Mouse (Mus musculus): ENCODE measurements around the gene Arhgef1. TPM values are rescaled to one million over a fixed set of nuclear protein-coding genes. Genes with fewer than 3 reads are reported as not detected.

The Arhgef1 gene
- total and polyA plus RNA-seq, 3 experiments: 17.8 to 128 (median 37.8) TPM

DNA sequence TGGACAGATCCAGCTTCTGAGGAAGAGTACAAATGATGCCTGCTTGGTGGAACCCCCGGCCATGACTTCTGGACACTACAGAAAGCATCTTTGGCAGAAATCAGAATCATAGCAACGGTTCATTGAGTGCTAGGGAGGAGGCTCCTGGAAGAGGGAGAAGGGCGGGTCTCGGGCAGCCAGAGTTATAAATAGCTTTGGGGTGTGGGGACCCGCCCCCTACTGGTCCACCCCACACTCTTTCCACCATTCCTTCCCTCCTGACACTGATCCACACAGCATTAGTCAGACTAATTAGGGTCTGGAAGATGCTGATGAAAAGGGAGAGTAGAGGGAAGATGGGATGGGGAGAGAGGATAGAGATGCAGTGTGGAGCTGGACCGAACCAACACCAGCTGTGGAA lies 3.8 kb downstream of the Arhgef1 start:
- peaks cover 39 to 63% of the 10 kb centered on the region in 2 experiments for H3K36me3 ChIP-seq (replicated peaks in 1 of 2; ENCODE audit: control insufficient read depth in 1 of 2, insufficient read depth in 1 of 2, low read length in 1 of 2)
- H3K27ac ChIP-seq (ENCODE audit: insufficient read depth, low read depth): no peak overlapping the region
- dilution Hi-C loops (cut with MboI; ENCODE audit: extremely low pct_ligation_motif_present, extremely low pct_unique_long_range_greater_than_20kb, low sequenced_read_pairs): no loop called here
- DNase-seq (ENCODE audit: extremely low read depth): no peak
- H3K79me2 ChIP-seq (replicated peaks; ENCODE audit: control insufficient read depth, extremely low read depth, insufficient read depth, poor library complexity, severe bottlenecking): peaks cover 34% of the 10 kb centered on the region
- no peak overlapping the region for H3K4me3 ChIP-seq (replicated peaks in 1 of 3; ENCODE audit: low read depth in 2 of 3, low read length in 2 of 3, poor library complexity in 1 of 3)
- H3K27me3 ChIP-seq (replicated peaks): no peaks in the 10 kb centered on the region
- H3K9me3 ChIP-seq (replicated peaks; ENCODE audit: low read length): no peaks in the 10 kb centered on the region
- in situ Hi-C loops (cut with MboI; ENCODE audit: low pct_ligation_motif_present, low pct_unique_long_range_greater_than_20kb, low sequenced_read_pairs): loop anchor here (10.0 kb wide), 1 partner anchor 52 kb away; no protein-coding TSS in a partner anchor
- no peak overlapping the region for H3K4me2 ChIP-seq (ENCODE audit: insufficient read depth, low read depth, poor library complexity, severe bottlenecking)
- H3K4me1 ChIP-seq (ENCODE audit: control insufficient read depth in 1 of 2, insufficient read depth in 2 of 2): peaks cover 16 to 37% of the 10 kb centered on the region in 2 experiments
- no peak for TF ChIP-seq CTCF (conservative IDR thresholded peaks at IDR 0.05 in 1 of 2, IDR thresholded peaks at IDR 0.05 in 1 of 2; ENCODE audit: low read depth in 2 of 2, low read length in 2 of 2)
- TF ChIP-seq KAT2A (IDR thresholded peaks at IDR 0.05; ENCODE audit: insufficient replicate concordance, low read length): no peak
- no peak for TF ChIP-seq ZMIZ1 (IDR thresholded peaks at IDR 0.05; ENCODE audit: low read depth, low read length)
- TF ChIP-seq ZNF384 (IDR thresholded peaks at IDR 0.05; ENCODE audit: low read depth, low read length): no peak
- no peak for TF ChIP-seq MYC (IDR thresholded peaks at IDR 0.05; ENCODE audit: low read depth, low read length)
- TF ChIP-seq USF2 (conservative IDR thresholded peaks at IDR 0.05; ENCODE audit: low read depth, low read length): no peak
- no peak for TF ChIP-seq MEF2A (IDR thresholded peaks at IDR 0.05; ENCODE audit: borderline replicate concordance, low read depth, low read length)
- TF ChIP-seq POLR2A (IDR thresholded peaks at IDR 0.05; ENCODE audit: low read depth, low read length): no peak
- no peak for TF ChIP-seq UBTF (IDR thresholded peaks at IDR 0.05; ENCODE audit: low read depth, low read length)
- no peak for TF ChIP-seq JUN (IDR thresholded peaks at IDR 0.05; ENCODE audit: insufficient read depth, low read depth, low read length)
- TF ChIP-seq CHD2 (IDR thresholded peaks at IDR 0.05; ENCODE audit: low read length): no peak
- no peak for TF ChIP-seq BHLHE40 (IDR thresholded peaks at IDR 0.05; ENCODE audit: low read depth, low read length)
- TF ChIP-seq IRF4 (IDR thresholded peaks at IDR 0.05; ENCODE audit: low read depth, low read length): no peak
- TF ChIP-seq GABPA (IDR thresholded peaks at IDR 0.05; ENCODE audit: insufficient replicate concordance, low read depth, low read length): no peak
- TF ChIP-seq EP300 (IDR thresholded peaks at IDR 0.05; ENCODE audit: low read length): no peak
- TF ChIP-seq MAZ (IDR thresholded peaks at IDR 0.05; ENCODE audit: low read depth, low read length): no peak
- TF ChIP-seq RCOR1 (conservative IDR thresholded peaks at IDR 0.05; ENCODE audit: low read depth, low read length): no peak
- TF ChIP-seq ZKSCAN1 (IDR thresholded peaks at IDR 0.05; ENCODE audit: borderline replicate concordance, low read depth, low read length): no peak
- no peak for TF ChIP-seq RAD21 (IDR thresholded peaks at IDR 0.05; ENCODE audit: low read depth, low read length)
- TF ChIP-seq CHD1 (IDR thresholded peaks at IDR 0.05; ENCODE audit: low read depth, low read length): no peak
- no peak overlapping the region for H3K9ac ChIP-seq (ENCODE audit: insufficient read depth, low read depth)

DNA sequence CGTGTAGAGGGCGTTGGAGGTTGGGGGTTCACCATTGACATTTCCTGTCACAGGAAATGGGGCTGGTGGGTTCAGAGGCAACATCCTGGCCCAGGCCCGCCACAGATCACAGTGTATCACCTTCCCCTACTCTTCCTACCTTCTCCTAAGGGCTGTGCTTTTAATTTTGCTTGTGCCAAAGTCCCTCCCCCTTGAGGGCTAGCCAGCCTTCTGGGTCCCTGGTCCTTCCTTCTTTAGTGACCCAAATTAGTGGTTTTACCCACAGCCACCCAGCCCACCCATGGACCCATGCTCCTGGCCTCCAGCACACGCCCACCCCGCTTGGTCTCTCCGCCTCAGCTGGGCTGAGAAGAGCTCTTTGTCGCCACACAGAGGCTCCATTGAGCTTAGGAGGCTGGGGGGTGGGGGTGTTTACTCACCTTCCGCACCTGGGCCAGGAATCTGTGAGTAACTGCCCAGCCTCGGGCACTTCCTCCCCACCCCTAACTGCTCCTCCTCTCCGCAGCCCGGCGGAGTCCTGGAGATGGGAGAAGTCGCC lies 4.6 kb downstream of the Arhgef1 start:
- Histone ChIP-seq H3K27ac (ENCODE audit: insufficient read depth, low read depth) (no peak overlapping the region), H3K36me3 (replicated peaks in 1 of 2; ENCODE audit: control insufficient read depth in 1 of 2, insufficient read depth in 1 of 2, low read length in 1 of 2) (peaks cover 45 to 70% of the 10 kb centered on the region in 2 experiments), H3K4me2 (ENCODE audit: insufficient read depth, low read depth, poor library complexity, severe bottlenecking) (no peak overlapping the region), H3K27me3 (replicated peaks) (no peaks in the 10 kb centered on the region), H3K79me2 (replicated peaks; ENCODE audit: control insufficient read depth, extremely low read depth, insufficient read depth, poor library complexity, severe bottlenecking) (peaks cover 34% of the 10 kb centered on the region), H3K4me1 (ENCODE audit: control insufficient read depth in 1 of 2, insufficient read depth in 2 of 2) (peaks cover 16 to 31% of the 10 kb centered on the region in 2 experiments), H3K4me3 (replicated peaks in 1 of 3; ENCODE audit: low read depth in 2 of 3, low read length in 2 of 3, poor library complexity in 1 of 3) (no peak overlapping the region), H3K9ac (ENCODE audit: insufficient read depth, low read depth) (no peak overlapping the region), H3K9me3 (replicated peaks; ENCODE audit: low read length) (no peaks in the 10 kb centered on the region)
- TF ChIP-seq POLR2AphosphoS2 (IDR thresholded peaks at IDR 0.05; ENCODE audit: low read depth, low read length) (0 out of 2 replicates have a peak, but pooled peaks have one; percentile 55), CTCF (conservative IDR thresholded peaks at IDR 0.05 in 1 of 2, IDR thresholded peaks at IDR 0.05 in 1 of 2; ENCODE audit: low read depth in 2 of 2, low read length in 2 of 2) (0 out of 4 replicates have a peak, but pooled peaks of 1 of the 2 experiments have one; percentile 7), UBTF (IDR thresholded peaks at IDR 0.05; ENCODE audit: low read depth, low read length) (no peak), HCFC1 (IDR thresholded peaks at IDR 0.05; ENCODE audit: low read depth, low read length) (no peak), RAD21 (IDR thresholded peaks at IDR 0.05; ENCODE audit: low read depth, low read length) (peak; percentile 4), SIN3A (IDR thresholded peaks at IDR 0.05; ENCODE audit: low read length) (no peak)
- no peak for DNase-seq (ENCODE audit: extremely low read depth)
- dilution Hi-C loops (cut with MboI; ENCODE audit: extremely low pct_ligation_motif_present, extremely low pct_unique_long_range_greater_than_20kb, low sequenced_read_pairs) (no loop called here), in situ Hi-C loops (cut with MboI; ENCODE audit: low pct_ligation_motif_present, low pct_unique_long_range_greater_than_20kb, low sequenced_read_pairs) (loop anchor here (10.0 kb wide), 1 partner anchor 52 kb away; no protein-coding TSS in a partner anchor)

Measured in CH12.LX (cell line).